Mouse (Mus musculus) liver, adult 2 months (tissue): ENCODE data around the gene Polr2i. TPM values are rescaled to one million over a fixed set of nuclear protein-coding genes. Genes with fewer than 3 reads are reported as not detected.
"Not testable (repeated sequence)": the region's sequence is repeated elsewhere in the genome, so short reads cannot be mapped to it uniquely, and the experiment has no call there.

Source experiments
- DNase-seq: peaks from one replicate; pipeline ENCODE4 v3.0.0-alpha.2; 2011; ENCODE audit warnings: low read depth, low spot score; ENCODE audit errors: extremely low read depth
- H3K27ac ChIP-seq: fragments of 200-500 bp; replicated peaks from 2 replicates; pipeline ENCODE4 v1.5.1; 2012; ENCODE audit warnings: low read depth, mild to moderate bottlenecking, control low read depth, inconsistent platforms, low read length; ENCODE audit not compliant: insufficient read depth
- H3K27me3 ChIP-seq: fragments of 200-500 bp; 2 replicates; pipeline ENCODE4 v1.6.1; 2012; ENCODE audit warnings: mild to moderate bottlenecking, moderate library complexity, low read length, inconsistent platforms; ENCODE audit not compliant: control insufficient read depth, insufficient read depth
- H3K36me3 ChIP-seq: fragments of 200-500 bp; 2 replicates; pipeline ENCODE4 v1.6.1; 2012; ENCODE audit warnings: low read length, inconsistent platforms; ENCODE audit not compliant: control insufficient read depth, insufficient read depth
- H3K4me1 ChIP-seq: fragments of 200-500 bp; 2 replicates; pipeline ENCODE4 v1.6.1; 2011; ENCODE audit warnings: low read length; ENCODE audit not compliant: control insufficient read depth, insufficient read depth
- H3K4me3 ChIP-seq: fragments of 200-500 bp; 2 replicates; pipeline ENCODE4 v1.5.1; 2011; ENCODE audit warnings: low read depth, mild to moderate bottlenecking, control low read depth, low read length, moderate library complexity; ENCODE audit not compliant: insufficient read depth
- H3K79me2 ChIP-seq: fragments of 200-500 bp; 2 replicates; pipeline ENCODE4 v1.6.1; 2012; ENCODE audit warnings: inconsistent platforms, mild to moderate bottlenecking, low read length, moderate library complexity; ENCODE audit not compliant: control insufficient read depth, insufficient read depth
- H3K9ac ChIP-seq: fragments of 200-500 bp; 2 replicates; pipeline ENCODE4 v1.6.1; 2012; ENCODE audit warnings: low read depth, mild to moderate bottlenecking, control low read depth, inconsistent platforms, low read length
- CTCF ChIP-seq: fragments of 200-500 bp; IDR thresholded peaks from 2 replicates; pipeline ENCODE4 v1.5.1; 2011; ENCODE audit warnings: low read depth, low read length, control low read depth
- POLR2A ChIP-seq: fragments of 200-500 bp; IDR thresholded peaks from 2 replicates; pipeline ENCODE4 v1.6.1; 2011; ENCODE audit warnings: low read length, control low read depth; ENCODE audit not compliant: insufficient read depth; ENCODE audit errors: extremely low read depth
- WGBS: fragments of 180-500 bp; shearing (Covaris S2); methylation state at CpG from one replicate; pipeline ENCODE4 v1.1.7; 2018; 5-methylcytosine and 5-hydroxymethylcytosine counted together
- polyA plus RNA-seq: library from polyadenylated mRNA; depleted of rRNA; stranded (reverse); fragments of >200 nt; gene quantifications from 2 replicates; pipeline ENCODE4 v1.2.3, GENCODE M21; 2012
- total RNA-seq: library from RNA; depleted of rRNA; stranded (reverse); fragments of >200 nt; gene quantifications from 2 replicates; pipeline ENCODE4 v1.2.3, GENCODE M21; 2014

Gene Polr2i
- total and polyA plus RNA-seq, 2 experiments, result 57.1 to 109 TPM

DNA sequence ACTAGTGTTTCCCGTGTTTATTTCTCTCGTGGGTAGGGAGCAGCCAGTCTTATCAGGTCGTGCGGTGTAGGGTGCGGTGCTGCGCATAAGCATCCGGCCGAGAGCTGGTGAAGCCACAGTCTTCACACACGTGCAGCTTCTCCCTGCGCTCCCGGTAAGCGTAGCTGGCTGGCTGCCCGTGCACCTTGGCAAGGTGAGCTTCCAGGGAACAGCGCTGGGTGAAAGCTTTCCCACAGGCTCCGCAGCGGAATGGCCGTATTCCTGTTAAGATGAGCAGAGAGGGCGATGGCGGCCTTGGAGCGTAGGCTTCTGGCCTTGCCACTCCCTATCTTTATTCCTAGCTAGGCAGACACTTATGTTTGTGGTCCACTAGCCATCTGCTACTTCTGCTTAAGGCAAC is 1.6 kb downstream of the Polr2i start:
- Histone ChIP-seq H3K4me1 (peaks cover 13% of the 10 kb centered on the region), H3K27me3 (no peaks in the 10 kb centered on the region), H3K27ac (peak overlapping the region; percentile 78), H3K4me3 (peak overlapping the region; percentile 23; the same call in 1 of the 2 replicates), H3K36me3 (no peaks in the 10 kb centered on the region; the same call in 1 of the 2 replicates), H3K9ac (peak overlapping the region; percentile 6), H3K79me2 (no peaks in the 10 kb centered on the region)
- 38% methylated on average over 20 of the region's 20 CpGs for WGBS
- DNase-seq, result peak; percentile 78
- TF ChIP-seq CTCF (no peak), POLR2A (no peak)

DNA sequence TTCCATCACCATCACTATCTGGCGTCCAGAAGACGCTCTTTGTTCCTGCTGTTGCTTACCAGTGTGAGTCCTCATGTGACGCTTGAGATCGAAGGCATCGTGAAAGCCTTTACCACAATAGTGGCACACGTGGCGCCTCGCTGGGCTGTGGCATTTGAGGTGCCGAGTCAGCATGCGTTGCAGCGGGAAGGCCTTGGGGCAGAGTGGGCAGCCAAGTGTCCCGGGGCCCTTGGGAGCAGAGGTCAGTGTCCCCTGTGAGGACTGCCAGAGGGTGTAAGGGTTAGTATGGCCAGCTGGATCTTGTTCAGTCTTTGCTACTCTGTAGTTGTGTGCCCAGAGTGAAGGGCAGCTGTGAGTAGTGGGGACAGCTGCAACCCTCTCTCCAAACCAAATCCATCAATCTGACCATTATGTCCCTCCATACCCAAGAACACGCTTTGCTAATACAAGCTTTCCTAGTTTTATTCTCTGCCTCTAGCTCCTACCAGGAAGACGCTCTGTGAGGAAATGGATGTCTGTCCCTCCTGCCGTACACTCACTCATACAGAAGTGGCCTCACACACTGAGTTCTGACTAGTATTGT is 2.6 kb downstream of the Polr2i start:
- DNase-seq, result peak; percentile 97
- TF ChIP-seq CTCF (no peak), POLR2A (no peak)
- H3K27ac ChIP-seq, result peak overlapping the region; percentile 78
- peaks cover 13% of the 10 kb centered on the region for H3K4me1 ChIP-seq
- no peaks in the 10 kb centered on the region for H3K36me3 ChIP-seq
- no peaks in the 10 kb centered on the region for H3K27me3 ChIP-seq
- H3K4me3 ChIP-seq, result no peak overlapping the region
- 29% methylated on average over 15 of the region's 15 CpGs for WGBS
- no peaks in the 10 kb centered on the region for H3K79me2 ChIP-seq
- H3K9ac ChIP-seq, result no peak overlapping the region

DNA sequence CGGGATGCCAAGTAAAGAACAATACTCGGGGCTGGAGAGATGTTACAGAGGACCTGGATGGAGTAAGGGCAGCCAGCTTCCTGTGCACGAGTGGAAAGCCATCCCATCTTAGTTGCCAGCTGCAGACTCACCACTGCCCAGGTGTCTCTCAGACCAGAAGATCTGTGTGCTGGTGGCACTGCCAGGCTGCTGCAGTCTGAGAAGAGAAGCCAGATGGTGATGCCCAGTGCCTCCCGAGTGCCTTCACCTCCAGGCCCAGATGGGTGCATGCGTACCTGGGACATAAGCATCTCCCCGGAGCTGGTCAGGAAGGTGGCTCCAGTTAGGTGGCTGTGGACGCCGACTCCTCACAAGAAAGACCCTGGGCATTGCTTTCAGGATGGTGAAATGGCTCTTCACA is 3.3 kb downstream of the Polr2i start:
- H3K27me3 ChIP-seq, result no peaks in the 10 kb centered on the region
- no peak overlapping the region for H3K4me3 ChIP-seq
- TF ChIP-seq POLR2A (no peak), CTCF (no peak)
- H3K79me2 ChIP-seq, result no peaks in the 10 kb centered on the region
- no peak overlapping the region for H3K9ac ChIP-seq
- 83% methylated on average over 8 of the region's 8 CpGs for WGBS
- no peak for DNase-seq
- H3K4me1 ChIP-seq, result peaks cover 13% of the 10 kb centered on the region
- no peaks in the 10 kb centered on the region for H3K36me3 ChIP-seq
- peak overlapping the region; percentile 37 for H3K27ac ChIP-seq

DNA sequence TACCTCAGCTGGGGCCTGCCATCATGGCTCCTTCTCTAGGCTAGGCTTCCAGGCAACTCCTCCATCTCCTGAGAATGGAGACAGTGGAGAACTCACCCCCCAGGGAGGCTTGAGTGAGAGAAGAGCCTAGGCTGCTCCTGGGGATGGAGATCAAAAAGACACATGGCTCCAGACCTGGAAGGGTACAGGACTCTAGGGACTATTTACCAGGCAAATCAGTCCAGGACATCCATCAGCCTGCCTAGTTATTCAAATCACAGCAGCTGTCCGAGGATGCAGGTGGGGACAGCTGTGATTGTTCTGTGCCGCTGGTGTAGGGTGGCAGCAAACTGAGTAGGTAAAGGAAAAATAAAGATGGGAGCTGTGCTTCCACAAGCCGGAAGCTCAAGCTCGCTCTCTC is 3.9 kb downstream of the Polr2i start, which contains the start of gene Ovol3:
Gene Ovol3 (minus strand): TSS at position 101 of the 400 bp plus-strand sequence.
- Histone ChIP-seq H3K4me3 (no peak within 1 kb of the TSS), H3K9ac (no peak within 1 kb of the TSS), H3K27ac (peak within 1 kb of the TSS; percentile 37), H3K36me3 (no peaks in the 10 kb centered on the region), H3K4me1 (peaks cover 13% of the 10 kb centered on the region), H3K27me3 (no peaks in the 10 kb centered on the region), H3K79me2 (no peaks in the 10 kb centered on the region)
- 90% methylated on average over 4 of the region's 4 CpGs for WGBS
- DNase-seq, result no peak
- TF ChIP-seq CTCF (no peak), POLR2A (no peak)

DNA sequence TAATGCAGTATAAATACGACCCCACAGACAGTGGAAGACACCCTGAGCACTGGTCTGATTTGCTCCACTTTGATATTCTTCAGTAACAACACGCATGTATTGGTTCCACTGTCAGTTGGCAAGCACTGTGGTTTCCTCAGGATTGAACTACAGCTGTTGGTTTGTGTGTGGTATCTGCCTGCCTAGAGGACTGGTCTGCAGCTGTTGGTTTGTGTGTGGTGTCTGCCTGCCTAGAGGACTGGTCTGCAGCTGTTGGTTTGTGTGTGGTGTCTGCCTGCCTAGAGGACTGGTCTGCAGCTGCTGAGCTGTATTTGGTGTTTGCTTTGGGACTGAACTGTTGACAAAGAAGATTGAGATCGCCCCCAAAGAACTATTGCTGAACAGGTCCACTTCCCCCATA is 5.6 kb downstream of the Polr2i start:
- DNase-seq, H3K79me2 ChIP-seq, H3K27me3 ChIP-seq, H3K36me3 ChIP-seq, H3K27ac ChIP-seq, H3K9ac ChIP-seq, H3K4me3 ChIP-seq: not testable (repeated sequence)
- peaks cover 13% of the 10 kb centered on the region for H3K4me1 ChIP-seq
- 81% methylated on average over 3 of the region's 3 CpGs for WGBS
